ENCODE assay signal across 8 mouse cellular contexts in genomic region chr10:66814565-66815201, GRCm38 (mm10).
DNase-seq lines count a peak whose midpoint lies in the region; ATAC-seq lines count a peak whose summit lies in the region.

No protein-coding gene starts in this region.

- WGBS in hindbrain, embryonic 13.5 days = 15% methylated on average over 16 of the region's 16 CpGs

- DNase-seq in Muller cell, postnatal 12 days (ENCODE audit: inconsistent ontology term) = peak; percentile 60
- DNase-seq in cerebellum, postnatal 10 days = peak; percentile 88 to 89
- DNase-seq in frontal cortex, postnatal 25 days (ENCODE audit: low spot score in 2 of 2) = peak; percentile 76 to 83
- peak; percentile 84 to 85 for DNase-seq in layer of hippocampus, postnatal 14 days (ENCODE audit: low spot score in 2 of 2)
- DNase-seq in lung, postnatal 14 days = peak; percentile 79
- peak; percentile 77 for DNase-seq in ovary, postnatal 36 days (ENCODE audit: low spot score)
- DNase-seq in thymus, postnatal 36 days = peak; percentile 53 to 55

- H3K4me2 ChIP-seq in hindbrain, embryonic 13.5 days = peak overlapping the region; percentile 18; the same call in 1 of the 2 replicates

- H3K27me3 ChIP-seq in hindbrain, embryonic 13.5 days = 0 out of 2 replicates have a peak, but pooled peaks cover 8% of the 10 kb centered on the region

- H3K9ac ChIP-seq in hindbrain, embryonic 13.5 days = no peak overlapping the region

- no peaks in the 10 kb centered on the region for H3K9me3 ChIP-seq in hindbrain, embryonic 13.5 days

- H3K4me1 ChIP-seq in hindbrain, embryonic 13.5 days (replicated peaks) = 0 out of 2 replicates have a peak, but pooled peaks cover 4% of the 10 kb centered on the region

- no peaks in the 10 kb centered on the region for H3K36me3 ChIP-seq in hindbrain, embryonic 13.5 days

- no peak overlapping the region for H3K4me3 ChIP-seq in hindbrain, embryonic 13.5 days

- ATAC-seq in hindbrain, embryonic 13.5 days (ENCODE audit: low FRiP score) = peak; percentile 41

- no peak overlapping the region for H3K27ac ChIP-seq in hindbrain, embryonic 13.5 days
